Mouse (Mus musculus) limb, embryonic 14.5 days (tissue): ENCODE measurements around the gene Hist1h1b. TPM values are rescaled to one million over a fixed set of nuclear protein-coding genes. Genes with fewer than 3 reads are reported as not detected.
"Not testable (repeated sequence)": the region's sequence is repeated elsewhere in the genome, so short reads cannot be mapped to it uniquely, and the experiment has no call there.

Experiments used
- ATAC-seq: fragments of 200-750 bp; cut with Nextera tagmentation; 2 replicates; pipeline ENCODE4 v1.8.0; 2017; ENCODE audit warnings: low read depth, moderate number of reproducible peaks, moderate TSS enrichment; ENCODE audit not compliant: low FRiP score
- DNase-seq: peaks from one replicate; pipeline ENCODE4 v3.0.0-alpha.2; 2015; ENCODE audit warnings: low spot score
- H3K27ac ChIP-seq: fragments of 300-500 bp; sonication (generic); replicated peaks from 2 replicates; pipeline ENCODE4 v1.5.1; 2014; ENCODE audit warnings: low read depth, mild to moderate bottlenecking, low read length, moderate library complexity, mixed read lengths
- H3K27me3 ChIP-seq: fragments of 300-500 bp; sonication (generic); 2 replicates; pipeline ENCODE4 v1.6.1; 2014; ENCODE audit warnings: low read length, mixed read lengths; ENCODE audit not compliant: control insufficient read depth, insufficient read depth
- H3K36me3 ChIP-seq: fragments of 300-500 bp; sonication (generic); 2 replicates; pipeline ENCODE4 v1.6.1; 2014; ENCODE audit warnings: mild to moderate bottlenecking, low read length, moderate library complexity, mixed read lengths; ENCODE audit not compliant: control insufficient read depth, insufficient read depth
- H3K4me1 ChIP-seq: fragments of 300-500 bp; sonication (generic); 2 replicates; pipeline ENCODE4 v1.6.1; 2014; ENCODE audit warnings: antibody characterized with exemption, low read length, mixed read lengths; ENCODE audit not compliant: control insufficient read depth, insufficient read depth
- H3K4me2 ChIP-seq: fragments of 300-500 bp; sonication (generic); replicated peaks from 2 replicates; pipeline ENCODE4 v1.6.1; 2014; ENCODE audit warnings: low read depth, mild to moderate bottlenecking, low read length, moderate library complexity; ENCODE audit not compliant: severe bottlenecking
- H3K4me3 ChIP-seq: fragments of 300-500 bp; sonication (generic); replicated peaks from 2 replicates; pipeline ENCODE4 v1.5.1; 2014; ENCODE audit warnings: low read length
- H3K9ac ChIP-seq: fragments of 300-500 bp; sonication (generic); 2 replicates; pipeline ENCODE4 v1.6.1; 2014; ENCODE audit warnings: mild to moderate bottlenecking, low read depth, low read length, moderate library complexity; ENCODE audit not compliant: severe bottlenecking
- H3K9me3 ChIP-seq: fragments of 300-500 bp; sonication (generic); 2 replicates; pipeline ENCODE4 v1.6.1; 2016; ENCODE audit warnings: low read length; ENCODE audit not compliant: control insufficient read depth
- POLR2A ChIP-seq: fragments of 200-500 bp; IDR thresholded peaks from 2 replicates; pipeline ENCODE4 v1.8.0; 2012; ENCODE audit warnings: inconsistent platforms, mild to moderate bottlenecking, moderate library complexity, borderline replicate concordance; ENCODE audit not compliant: insufficient read depth, insufficient read length; ENCODE audit errors: extremely low read depth
- WGBS: fragments of 180-500 bp; shearing (Covaris S2); extraction: QIAGEN DNeasy Blood & Tissue Kit; methylation state at CpG from one replicate; pipeline ENCODE4 v1.1.7; 2014; 5-methylcytosine and 5-hydroxymethylcytosine counted together
- polyA plus RNA-seq, 2 experiments: library from polyadenylated mRNA; depleted of rRNA in 1 of 2; stranded (reverse) in 1 of 2; unstranded in 1 of 2; fragments of >200 nt; fragmentation: Nextera tagmentation in 1 of 2; extraction: Ambion mirVana in 1 of 2; gene quantifications; 2 replicates each; pipeline versions ENCODE4 v1.2.1 to v1.2.3; 2012 to 2014

Hist1h1b gene
- polyA plus RNA-seq, 2 experiments: 6.7 to 8.9 TPM

DNA sequence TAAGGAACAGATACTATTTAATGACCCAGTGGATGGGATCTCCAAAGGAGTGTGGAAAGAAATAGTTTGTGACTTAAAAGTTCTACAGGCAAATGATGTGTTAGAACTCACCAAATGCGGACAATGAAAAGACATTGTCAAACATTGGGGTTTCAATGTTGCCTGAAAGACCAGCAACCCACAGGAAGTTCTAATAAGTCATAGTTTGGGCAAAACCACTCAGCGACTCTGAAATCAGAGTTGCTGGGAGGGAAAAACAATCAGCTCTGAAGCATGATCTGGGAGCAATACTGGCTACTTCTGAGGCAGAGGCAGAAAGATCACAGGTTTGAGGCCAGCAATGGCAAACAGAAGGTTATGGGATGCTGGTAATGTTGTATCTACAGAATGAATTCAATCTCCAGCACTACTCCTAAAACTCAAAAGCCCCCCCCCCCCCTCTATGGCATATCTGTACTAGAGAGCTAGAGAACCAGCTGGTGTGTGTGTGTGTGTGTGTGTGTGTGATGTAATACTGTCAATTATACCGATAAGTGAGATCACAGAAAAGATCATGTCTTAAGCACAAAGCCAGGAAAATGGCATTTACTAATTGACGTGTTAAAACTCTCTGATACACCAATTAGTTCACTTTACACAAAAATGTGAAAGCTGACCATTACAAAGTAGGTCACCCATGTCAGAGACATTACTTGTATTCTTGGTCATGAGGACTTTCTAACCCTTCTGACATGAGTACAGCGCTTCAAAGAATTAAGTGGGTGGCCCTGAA is 30.9 kb downstream of the Hist1h1b start:
- 6% methylated on average over 5 of the region's 5 CpGs for WGBS
- no peaks in the 10 kb centered on the region for H3K9me3 ChIP-seq
- peak; percentile 28; the same call in 1 of the 2 replicates for TF ChIP-seq POLR2A
- peak overlapping the region; percentile 52 for H3K4me3 ChIP-seq
- peak overlapping the region; percentile 83 for H3K4me2 ChIP-seq
- peaks cover 20% of the 10 kb centered on the region for H3K4me1 ChIP-seq
- H3K36me3 ChIP-seq: no peaks in the 10 kb centered on the region
- H3K27ac ChIP-seq: peak overlapping the region; percentile 94
- peak overlapping the region; percentile 57 for H3K9ac ChIP-seq
- ATAC-seq (no peak), DNase-seq (peak; percentile 60)
- H3K27me3 ChIP-seq: no peaks in the 10 kb centered on the region

- H3K9me3 ChIP-seq: no peaks in the 10 kb centered on the region
- peaks cover 11% of the 10 kb centered on the region for H3K4me1 ChIP-seq
- 90% methylated on average over 1 of the region's 1 CpGs for WGBS
- no peaks in the 10 kb centered on the region for H3K36me3 ChIP-seq
- no peak for ATAC-seq
- DNase-seq: no peak
- no peak overlapping the region for H3K9ac ChIP-seq
- H3K27me3 ChIP-seq: no peaks in the 10 kb centered on the region
- no peak for TF ChIP-seq POLR2A
- no peak overlapping the region for H3K4me2 ChIP-seq
- H3K27ac ChIP-seq: no peak overlapping the region
- H3K4me3 ChIP-seq: no peak overlapping the region
Observed at GRCm38 (mm10) chr13:21745006-21745405, 35.4 kb downstream of the Hist1h1b start.

DNA sequence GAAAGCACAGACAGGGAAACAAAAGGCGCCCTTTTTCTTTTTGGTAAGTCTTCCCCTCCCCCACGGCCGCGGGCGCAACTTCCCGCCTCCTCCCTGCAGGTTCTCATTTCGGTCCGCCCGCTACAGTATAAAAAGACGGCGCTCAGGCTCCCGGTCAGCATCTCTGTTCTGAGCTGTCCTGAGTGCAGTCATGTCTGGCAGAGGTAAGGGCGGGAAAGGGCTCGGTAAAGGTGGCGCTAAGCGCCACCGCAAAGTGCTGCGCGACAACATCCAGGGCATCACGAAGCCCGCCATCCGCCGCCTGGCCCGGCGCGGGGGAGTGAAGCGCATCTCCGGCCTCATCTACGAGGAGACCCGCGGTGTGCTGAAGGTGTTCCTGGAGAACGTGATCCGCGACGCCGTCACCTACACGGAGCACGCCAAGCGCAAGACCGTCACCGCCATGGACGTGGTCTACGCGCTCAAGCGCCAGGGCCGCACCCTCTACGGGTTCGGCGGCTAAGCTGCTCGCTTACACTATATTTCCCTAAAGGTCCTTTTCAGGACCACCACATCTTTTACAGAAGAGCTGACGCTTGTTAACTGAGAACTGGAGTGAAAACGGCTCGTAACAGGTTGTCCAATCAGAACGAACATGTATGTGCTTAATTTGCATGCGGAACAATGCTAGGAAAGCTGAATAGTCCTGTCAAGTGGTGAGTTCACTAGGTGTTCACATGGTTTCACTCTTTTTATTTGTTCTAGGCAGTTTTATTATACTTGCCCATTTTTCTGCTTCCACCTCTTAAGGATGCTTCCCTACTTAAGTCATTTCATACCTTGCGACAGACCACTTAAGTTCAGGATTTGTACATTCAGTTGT is 45.3 kb downstream of the Hist1h1b start, which contains the start of gene Hist1h4j:
Gene Hist1h4j, plus strand, starts transcription at position 159 of the 862 bp plus-strand sequence.
- H3K9me3 ChIP-seq, H3K27me3 ChIP-seq, H3K4me1 ChIP-seq, H3K36me3 ChIP-seq: not testable (repeated sequence)
- ATAC-seq: peak; percentile 92
- DNase-seq: peak; percentile 91
- TF ChIP-seq POLR2A: peak; percentile 94; the same call in 1 of the 2 replicates
- Histone ChIP-seq H3K4me3 (peak within 1 kb of the TSS; percentile 49), H3K27ac (peak within 1 kb of the TSS; percentile 97), H3K9ac (peak within 1 kb of the TSS; percentile 64), H3K4me2 (peak within 1 kb of the TSS; percentile 63)
- under 1% methylated on average over 42 of the region's 56 CpGs for WGBS

DNA sequence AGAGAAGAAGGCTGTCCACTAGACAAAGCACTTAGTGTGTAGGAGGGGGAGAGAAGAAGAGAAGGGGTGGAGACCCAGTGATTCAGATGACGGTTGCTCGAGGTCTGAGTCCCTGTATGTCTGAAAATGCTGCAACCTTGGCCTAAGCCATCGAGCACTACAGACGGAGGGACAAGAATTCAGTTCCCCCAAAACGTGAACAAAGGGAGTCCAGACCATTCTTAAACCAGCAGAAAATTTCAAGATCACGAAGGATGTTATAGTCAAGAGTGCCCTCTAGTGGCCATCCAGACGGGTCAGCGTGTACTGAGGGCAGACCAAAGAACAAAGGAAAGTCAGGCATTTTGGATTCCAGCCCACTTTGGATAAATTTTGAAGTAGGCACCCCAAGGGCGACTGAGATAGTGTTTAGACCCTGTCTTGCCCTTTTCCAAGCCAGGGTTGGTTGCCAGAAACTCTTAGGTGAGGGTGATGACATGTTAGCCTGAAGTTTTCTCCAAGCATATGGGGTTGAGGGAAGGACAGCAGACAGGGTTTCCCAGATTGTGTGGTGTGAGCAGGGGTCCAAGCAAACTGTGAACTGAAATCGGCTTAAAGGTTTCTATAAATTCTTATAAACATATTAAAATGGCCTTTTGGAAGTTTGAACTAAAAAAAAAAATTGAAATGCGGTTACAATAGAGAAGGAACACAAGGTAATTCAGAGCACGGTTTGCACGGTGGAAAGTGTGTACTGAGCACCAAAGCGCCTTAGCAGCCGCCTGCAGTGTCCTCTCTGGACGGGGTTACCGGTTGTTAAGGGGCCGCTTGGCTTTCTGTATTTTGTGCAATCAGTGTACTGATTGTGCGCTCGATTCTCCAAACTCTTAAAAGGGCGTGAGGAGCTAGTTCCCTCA is 46.2 kb downstream of the Hist1h1b start:
- ATAC-seq (peak; percentile 79), DNase-seq (peak; percentile 98)
- Histone ChIP-seq H3K27ac (peak overlapping the region; percentile 97), H3K9ac (peak overlapping the region; percentile 64), H3K9me3 (no peaks in the 10 kb centered on the region), H3K4me3 (peak overlapping the region; percentile 49), H3K36me3 (no peaks in the 10 kb centered on the region), H3K4me1 (peaks cover 5% of the 10 kb centered on the region; the same call in 1 of the 2 replicates), H3K4me2 (peak overlapping the region; percentile 63), H3K27me3 (no peaks in the 10 kb centered on the region)
- WGBS: under 1% methylated on average over 21 of the region's 21 CpGs
- no peak for TF ChIP-seq POLR2A
